Mouse (Mus musculus) forebrain, embryonic 16.5 days (tissue): ENCODE measurements around the gene Sestd1. TPM values are rescaled to one million over a fixed set of nuclear protein-coding genes. Genes with fewer than 3 reads are reported as not detected.

Experiments used
- ATAC-seq: fragments of 200-750 bp; cut with Nextera tagmentation; 2 replicates; pipeline ENCODE4 v1.8.0; 2017; ENCODE audit warnings: mild to moderate bottlenecking, moderate library complexity
- H3K27ac ChIP-seq: fragments of 300-500 bp; sonication (generic); 2 replicates; pipeline ENCODE4 v1.5.1; 2014; ENCODE audit warnings: low read length, control low read depth
- H3K27me3 ChIP-seq: fragments of 300-500 bp; sonication (generic); replicated peaks from 2 replicates; pipeline ENCODE4 v1.6.1; 2014; ENCODE audit warnings: low read length; ENCODE audit not compliant: control insufficient read depth, insufficient read depth
- H3K36me3 ChIP-seq: fragments of 300-500 bp; sonication (generic); 2 replicates; pipeline ENCODE4 v1.6.1; 2014; ENCODE audit not compliant: control insufficient read depth, insufficient read depth
- H3K4me1 ChIP-seq: fragments of 300-500 bp; sonication (generic); replicated peaks from 2 replicates; pipeline ENCODE4 v1.6.1; 2014; ENCODE audit warnings: low read length; ENCODE audit not compliant: control insufficient read depth, insufficient read depth
- H3K4me2 ChIP-seq: fragments of 300-500 bp; sonication (generic); 2 replicates; pipeline ENCODE4 v1.6.1; 2014; ENCODE audit warnings: mild to moderate bottlenecking, low read length, control low read depth
- H3K4me3 ChIP-seq: fragments of 300-500 bp; sonication (generic); replicated peaks from 2 replicates; pipeline ENCODE4 v1.5.1; 2014; ENCODE audit warnings: mild to moderate bottlenecking, low read length, control low read depth
- H3K9ac ChIP-seq: fragments of 300-500 bp; sonication (generic); replicated peaks from 2 replicates; pipeline ENCODE4 v1.6.1; 2014; ENCODE audit warnings: low read depth, low read length, control low read depth
- H3K9me3 ChIP-seq: fragments of 300-500 bp; sonication (generic); 2 replicates; pipeline ENCODE4 v1.6.1; 2016; ENCODE audit warnings: low read length; ENCODE audit not compliant: control insufficient read depth
- WGBS: fragments of 180-500 bp; shearing (Covaris S2); extraction: QIAGEN DNeasy Blood & Tissue Kit; methylation state at CpG from one replicate; pipeline ENCODE4 v1.1.7; 2014; 5-methylcytosine and 5-hydroxymethylcytosine counted together
- polyA plus RNA-seq: library from polyadenylated mRNA; unstranded; fragments of >200 nt; fragmentation: Nextera tagmentation; extraction: Ambion mirVana; gene quantifications from 2 replicates; pipeline ENCODE4 v1.2.1, GENCODE M21; 2015

Gene Sestd1
- polyA plus RNA-seq, 1 experiment from 2014 or later, result 38.4 TPM

DNA sequence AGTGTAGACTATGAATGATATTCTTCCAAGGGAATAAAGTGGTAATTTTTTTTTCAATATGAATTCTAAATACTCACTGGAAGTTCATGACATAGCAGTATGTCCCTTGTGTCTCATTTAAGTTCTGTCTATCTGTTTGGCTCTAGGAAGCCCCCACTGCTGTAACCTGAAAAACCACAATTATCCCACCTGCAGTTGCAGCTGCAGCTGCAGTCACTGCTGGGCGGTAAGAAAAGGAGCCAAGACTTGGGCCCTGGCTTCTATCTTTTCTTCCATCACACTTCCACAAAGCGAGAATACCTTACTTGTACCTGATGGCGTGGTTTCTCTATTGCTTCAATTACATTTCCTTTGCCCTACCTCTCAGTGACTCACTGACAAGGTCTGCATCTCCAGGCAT, 92.9 kb downstream of the Sestd1 start:
- Histone ChIP-seq H3K9ac (no peak overlapping the region), H3K27ac (no peak overlapping the region), H3K4me2 (no peak overlapping the region), H3K36me3 (peaks cover 19% of the 10 kb centered on the region), H3K27me3 (no peaks in the 10 kb centered on the region), H3K4me1 (no peaks in the 10 kb centered on the region), H3K9me3 (no peaks in the 10 kb centered on the region), H3K4me3 (no peak overlapping the region)
- WGBS, result 90% methylated on average over 3 of the region's 3 CpGs
- ATAC-seq, result no peak

DNA sequence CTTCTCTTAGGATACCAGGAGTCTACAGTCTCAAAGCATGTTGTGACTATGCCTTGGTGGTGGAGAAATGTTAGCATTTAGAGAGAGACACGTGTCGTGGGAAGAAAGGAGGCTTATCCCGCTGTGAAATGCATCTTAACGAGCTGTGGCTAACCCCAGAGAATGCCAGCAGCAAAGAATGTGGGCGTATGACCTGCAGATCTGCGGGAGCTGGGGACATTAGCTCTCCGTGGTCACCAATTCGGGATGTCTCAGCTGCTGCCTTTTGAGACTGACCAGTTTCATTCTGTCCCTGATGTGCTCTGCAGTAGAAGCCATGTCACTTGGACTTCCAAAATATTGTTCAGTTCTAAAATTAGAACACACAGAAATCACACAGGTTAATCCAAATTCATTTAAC, 93.5 kb downstream of the Sestd1 start:
- Histone ChIP-seq H3K27ac (no peak overlapping the region), H3K4me1 (no peaks in the 10 kb centered on the region), H3K4me2 (no peak overlapping the region), H3K9ac (no peak overlapping the region), H3K27me3 (no peaks in the 10 kb centered on the region), H3K36me3 (peaks cover 19% of the 10 kb centered on the region), H3K9me3 (no peaks in the 10 kb centered on the region), H3K4me3 (no peak overlapping the region)
- no peak for ATAC-seq
- 35% methylated on average over 8 of the region's 8 CpGs for WGBS

GRCm38 (mm10) chr2:77184049-77184571, 96.3 kb downstream of the Sestd1 start:
- 38% methylated on average over 8 of the region's 8 CpGs for WGBS
- Histone ChIP-seq H3K4me3 (no peak overlapping the region), H3K36me3 (peaks cover 10% of the 10 kb centered on the region; the same call in 1 of the 2 replicates), H3K9ac (no peak overlapping the region), H3K27ac (0 out of 2 replicates have a peak overlapping the region, but pooled peaks have one; percentile 16), H3K4me1 (no peaks in the 10 kb centered on the region), H3K9me3 (no peaks in the 10 kb centered on the region), H3K4me2 (no peak overlapping the region), H3K27me3 (no peaks in the 10 kb centered on the region)
- peak; percentile 49 for ATAC-seq

DNA sequence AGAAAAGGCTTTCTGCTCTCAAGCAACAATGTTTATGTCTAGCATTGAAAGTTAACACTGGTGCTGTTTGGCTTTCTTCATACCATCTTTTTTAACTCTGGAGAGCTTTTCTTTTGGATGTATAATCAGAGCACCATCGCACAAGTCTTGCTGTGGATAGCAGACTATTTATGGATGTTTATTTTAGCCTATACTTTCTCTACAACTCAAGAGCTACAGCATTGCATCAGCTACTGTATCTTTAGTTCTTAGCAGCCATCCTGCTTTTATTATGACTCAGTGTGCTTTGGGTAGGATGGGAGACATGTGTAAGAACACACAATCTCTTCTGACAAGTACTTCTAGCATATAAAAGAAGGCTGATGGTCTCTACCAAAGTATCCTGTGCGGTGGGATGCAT, 96.7 kb downstream of the Sestd1 start:
- Histone ChIP-seq H3K4me2 (no peak overlapping the region), H3K27ac (no peak overlapping the region), H3K9me3 (no peaks in the 10 kb centered on the region), H3K4me3 (no peak overlapping the region), H3K9ac (no peak overlapping the region), H3K4me1 (no peaks in the 10 kb centered on the region), H3K27me3 (no peaks in the 10 kb centered on the region), H3K36me3 (peaks cover 10% of the 10 kb centered on the region; the same call in 1 of the 2 replicates)
- no peak for ATAC-seq
- WGBS, result 95% methylated on average over 2 of the region's 2 CpGs

- 86% methylated on average over 6 of the region's 6 CpGs for WGBS
- Histone ChIP-seq H3K27ac (no peak overlapping the region), H3K4me1 (no peaks in the 10 kb centered on the region), H3K9me3 (no peaks in the 10 kb centered on the region), H3K36me3 (peaks cover 9% of the 10 kb centered on the region; the same call in 1 of the 2 replicates), H3K4me2 (no peak overlapping the region), H3K9ac (no peak overlapping the region), H3K4me3 (no peak overlapping the region), H3K27me3 (no peaks in the 10 kb centered on the region)
- no peak for ATAC-seq
Measured at GRCm38 (mm10) chr2:77182996-77183380, 97.4 kb downstream of the Sestd1 start.

- Histone ChIP-seq H3K27me3 (no peaks in the 10 kb centered on the region), H3K9me3 (no peaks in the 10 kb centered on the region), H3K27ac (no peak overlapping the region), H3K36me3 (peaks cover 7% of the 10 kb centered on the region; the same call in 1 of the 2 replicates), H3K4me2 (no peak overlapping the region), H3K9ac (no peak overlapping the region), H3K4me3 (no peak overlapping the region), H3K4me1 (no peaks in the 10 kb centered on the region)
- ATAC-seq, result no peak
- 92% methylated on average over 4 of the region's 4 CpGs for WGBS
Measured at GRCm38 (mm10) chr2:77182271-77182995, 98.0 kb downstream of the Sestd1 start.

DNA sequence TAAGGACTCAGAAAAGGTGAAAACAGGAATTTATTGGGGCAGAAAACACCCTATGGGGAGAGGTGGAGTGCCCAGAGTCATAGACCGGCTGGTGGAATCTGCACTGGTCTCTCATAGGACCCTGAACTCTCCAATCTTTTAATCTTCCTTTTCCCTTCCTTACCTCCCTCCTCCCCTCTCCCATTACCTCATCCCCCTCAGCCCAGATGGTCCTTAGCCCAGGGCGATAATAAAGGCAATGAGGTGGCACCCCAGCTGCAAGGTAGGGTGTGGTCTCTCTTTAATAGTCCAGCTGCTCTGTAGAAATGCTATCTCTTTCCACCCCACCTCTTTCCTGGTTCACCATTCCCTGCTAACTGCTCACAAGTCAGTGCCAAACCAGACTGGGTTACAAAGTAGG, 102.9 kb downstream of the Sestd1 start:
- H3K4me2 ChIP-seq, result no peak overlapping the region
- 0 out of 2 replicates have a peak, but pooled peaks cover 4% of the 10 kb centered on the region for H3K4me1 ChIP-seq
- H3K27ac ChIP-seq, result no peak overlapping the region
- no peaks in the 10 kb centered on the region for H3K27me3 ChIP-seq
- no peak overlapping the region for H3K4me3 ChIP-seq
- no peak overlapping the region for H3K9ac ChIP-seq
- 0 out of 2 replicates have a peak, but pooled peaks cover 2% of the 10 kb centered on the region for H3K36me3 ChIP-seq
- ATAC-seq, result no peak
- H3K9me3 ChIP-seq, result no peaks in the 10 kb centered on the region
- 74% methylated on average over 2 of the region's 2 CpGs for WGBS

- H3K4me3 ChIP-seq, result no peak overlapping the region
- H3K4me2 ChIP-seq, result no peak overlapping the region
- H3K27ac ChIP-seq, result no peak overlapping the region
- WGBS, result 71% methylated on average over 10 of the region's 10 CpGs
- no peak; the same call in 1 of the 2 replicates for ATAC-seq
- H3K9me3 ChIP-seq, result no peaks in the 10 kb centered on the region
- H3K4me1 ChIP-seq, result peaks cover 10% of the 10 kb centered on the region
- H3K36me3 ChIP-seq, result 0 out of 2 replicates have a peak, but pooled peaks cover 2% of the 10 kb centered on the region
- no peak overlapping the region for H3K9ac ChIP-seq
- no peaks in the 10 kb centered on the region for H3K27me3 ChIP-seq
Measured at GRCm38 (mm10) chr2:77176413-77176812, 104.0 kb downstream of the Sestd1 start.

DNA sequence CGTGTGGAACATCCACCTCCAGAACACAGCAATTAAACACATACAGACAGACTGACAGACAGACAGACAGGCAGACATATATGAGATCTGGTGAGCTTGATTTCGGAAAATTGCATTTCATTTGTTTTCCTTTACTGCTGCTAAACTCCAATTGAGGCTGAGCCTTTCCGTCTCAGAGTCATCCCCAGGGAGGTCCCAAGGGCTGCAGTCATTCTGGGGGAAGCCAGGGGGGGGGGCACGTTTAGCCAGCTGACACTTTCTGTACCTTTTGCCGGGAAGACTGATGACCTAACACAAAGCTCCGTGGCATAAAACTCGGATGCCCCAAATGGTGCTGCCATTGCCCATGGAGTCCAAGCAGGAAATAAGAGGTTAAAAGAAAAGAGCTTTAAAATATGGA, 105.0 kb downstream of the Sestd1 start:
- ATAC-seq, result no peak
- WGBS, result 79% methylated on average over 7 of the region's 7 CpGs

More for the DNA sequence above, 105.0 kb downstream of the Sestd1 start:
- H3K27me3 ChIP-seq, result no peaks in the 10 kb centered on the region
- 0 out of 2 replicates have a peak, but pooled peaks cover 2% of the 10 kb centered on the region for H3K36me3 ChIP-seq
- no peak overlapping the region for H3K9ac ChIP-seq
- peaks cover 13% of the 10 kb centered on the region for H3K4me1 ChIP-seq
- no peak overlapping the region for H3K27ac ChIP-seq
- H3K4me3 ChIP-seq, result no peak overlapping the region
- no peak overlapping the region for H3K4me2 ChIP-seq
- H3K9me3 ChIP-seq, result no peaks in the 10 kb centered on the region
